Mouse (Mus musculus): ENCODE results near the gene Gpr3.

Gpr3 gene

GRCm38 (mm10) chr4:133198337-133199180 is 13.8 kb downstream of the Gpr3 start:
- DNase-seq (ENCODE audit: low read depth, low spot score), result no peak

- DNase-seq (ENCODE audit: low read depth, low spot score), result no peak
Observed at GRCm38 (mm10) chr4:133197801-133198286, 14.5 kb downstream of the Gpr3 start.

GRCm38 (mm10) chr4:133197355-133197754 is 15.0 kb downstream of the Gpr3 start:
- no peak for DNase-seq (ENCODE audit: low read depth, low spot score)

- no peak for DNase-seq (ENCODE audit: low read depth, low spot score)
Observed at GRCm38 (mm10) chr4:133196852-133197251, 15.5 kb downstream of the Gpr3 start.

- DNase-seq (ENCODE audit: low read depth, low spot score), result no peak
Observed at GRCm38 (mm10) chr4:133196136-133196535, 16.2 kb downstream of the Gpr3 start.

- DNase-seq (ENCODE audit: low read depth, low spot score), result no peak
Observed at GRCm38 (mm10) chr4:133195014-133195413, 17.3 kb downstream of the Gpr3 start.

- DNase-seq (ENCODE audit: low read depth, low spot score), result no peak
Observed at GRCm38 (mm10) chr4:133194482-133194881, 17.9 kb downstream of the Gpr3 start.

- DNase-seq (ENCODE audit: low read depth, low spot score), result no peak
Observed at GRCm38 (mm10) chr4:133189396-133189795, 22.9 kb downstream of the Gpr3 start.

GRCm38 (mm10) chr4:133186856-133187255 is 25.5 kb downstream of the Gpr3 start:
- no peak for DNase-seq (ENCODE audit: low read depth, low spot score)

- DNase-seq (ENCODE audit: low read depth, low spot score), result no peak
Observed at GRCm38 (mm10) chr4:133185893-133186292, 26.4 kb downstream of the Gpr3 start.

GRCm38 (mm10) chr4:133184898-133185665 is 27.3 kb downstream of the Gpr3 start:
- DNase-seq (ENCODE audit: low read depth, low spot score), result no peak

GRCm38 (mm10) chr4:133184031-133184897 is 28.1 kb downstream of the Gpr3 start:
- no peak for DNase-seq (ENCODE audit: low read depth, low spot score)

GRCm38 (mm10) chr4:133182439-133183033 is 29.8 kb downstream of the Gpr3 start:
- no peak for DNase-seq (ENCODE audit: low read depth, low spot score)

- no peak for DNase-seq (ENCODE audit: low read depth, low spot score)
Observed at GRCm38 (mm10) chr4:133179258-133179657, 33.1 kb downstream of the Gpr3 start.

- no peak for DNase-seq (ENCODE audit: low read depth, low spot score)
Observed at GRCm38 (mm10) chr4:133178305-133178704, 34.0 kb downstream of the Gpr3 start.

- no peak for DNase-seq (ENCODE audit: low read depth, low spot score)
Observed at GRCm38 (mm10) chr4:133176761-133177403, 35.5 kb downstream of the Gpr3 start.

- DNase-seq (ENCODE audit: low read depth, low spot score), result no peak
Observed at GRCm38 (mm10) chr4:133175998-133176760, 36.2 kb downstream of the Gpr3 start.

- no peak for DNase-seq (ENCODE audit: low read depth, low spot score)
Observed at GRCm38 (mm10) chr4:133175274-133175673, 37.1 kb downstream of the Gpr3 start.

GRCm38 (mm10) chr4:133174361-133174760 is 38.0 kb downstream of the Gpr3 start:
- no peak for DNase-seq (ENCODE audit: low read depth, low spot score)

GRCm38 (mm10) chr4:133172451-133172850 is 39.9 kb downstream of the Gpr3 start:
- DNase-seq (ENCODE audit: low read depth, low spot score), result no peak
